In genomic region chr2:33811349-33811890, GRCm38 (mm10) we compare ENCODE assay signal across 19 mouse cellular contexts.
DNase-seq lines count a peak whose midpoint lies in the region; ATAC-seq lines count a peak whose summit lies in the region.
"Had no signal": no experiment of that assay in that cellular context is flagged by ENCODE, and none has a peak within 500 bp of the region (broad histone marks: within the 10 kb centered on the region; RNA-seq: fewer than 3 reads in every experiment).

No protein-coding gene starts in this region.

- ATAC-seq in hindbrain, embryonic 12.5 days (ENCODE audit: low FRiP score), result peak; percentile 32; the same call in 1 of the 2 replicates
- no peak for ATAC-seq in hindbrain, embryonic 11.5 days (ENCODE audit: low FRiP score)
- ATAC-seq in hindbrain, embryonic 16.5 days, result 0 out of 2 replicates have a peak, but pooled peaks have one; percentile 12
- ATAC-seq in midbrain, embryonic 16.5 days, result 0 out of 2 replicates have a peak, but pooled peaks have one; percentile 11
- no peak for ATAC-seq in activated CD4-positive, CD25-positive, alpha-beta regulatory T cell, adult 4 months
- ATAC-seq: intestine, postnatal 0 days; liver, postnatal 0 days; Patski had no signal

- 44% methylated on average over 17 of the region's 17 CpGs for WGBS in hindbrain, embryonic 12.5 days
- 52% methylated on average over 17 of the region's 17 CpGs for WGBS in hindbrain, embryonic 11.5 days
- 76% methylated on average over 17 of the region's 17 CpGs for WGBS in embryonic facial prominence, embryonic 10.5 days
- 44% methylated on average over 17 of the region's 17 CpGs for WGBS in hindbrain, embryonic 16.5 days
- WGBS in midbrain, embryonic 16.5 days, result 56% methylated on average over 17 of the region's 17 CpGs

- no peak overlapping the region for H3K4me3 ChIP-seq in hindbrain, embryonic 12.5 days
- H3K4me3 ChIP-seq in hindbrain, embryonic 11.5 days (ENCODE audit: low read depth, low read length), result no peak overlapping the region
- no peak overlapping the region for H3K4me3 ChIP-seq in embryonic facial prominence, embryonic 10.5 days
- H3K4me3 ChIP-seq in hindbrain, embryonic 16.5 days (ENCODE audit: low read length), result no peak overlapping the region
- H3K4me3 ChIP-seq in midbrain, embryonic 16.5 days (ENCODE audit: low read depth, low read length), result no peak overlapping the region

- H3K9ac ChIP-seq in hindbrain, embryonic 12.5 days, result no peak overlapping the region
- H3K9ac ChIP-seq in hindbrain, embryonic 11.5 days (ENCODE audit: low read depth, low read length), result no peak overlapping the region
- H3K9ac ChIP-seq in hindbrain, embryonic 16.5 days (ENCODE audit: low read depth, low read length), result no peak overlapping the region
- no peak overlapping the region for H3K9ac ChIP-seq in midbrain, embryonic 16.5 days (ENCODE audit: low read depth, low read length)
- H3K9ac ChIP-seq: liver, postnatal 0 days had no signal

- no peak for DNase-seq in hindbrain, embryonic 11.5 days (ENCODE audit: low spot score)
- DNase-seq in embryonic facial prominence, embryonic 10.5 days (ENCODE audit: low spot score), result no peak
- no peak for DNase-seq in cerebellum, postnatal 36 days
- DNase-seq: B cell, adult 2 months; cerebellum, adult 11-12 months; gastrocnemius, postnatal 36 days; heart, postnatal 36 days; kidney, postnatal 10 days; liver, postnatal 0 days; lung, postnatal 4 days; right cerebral cortex, postnatal 14 days; thymus, postnatal 36 days had no signal

- H3K36me3 ChIP-seq in hindbrain, embryonic 12.5 days, result 0 out of 2 replicates have a peak, but pooled peaks cover 6% of the 10 kb centered on the region
- no peaks in the 10 kb centered on the region for H3K36me3 ChIP-seq in hindbrain, embryonic 11.5 days (ENCODE audit: control insufficient read depth, insufficient read depth, low read length)
- no peaks in the 10 kb centered on the region; the same call in 1 of the 2 replicates for H3K36me3 ChIP-seq in embryonic facial prominence, embryonic 10.5 days (replicated peaks)
- no peaks in the 10 kb centered on the region for H3K36me3 ChIP-seq in hindbrain, embryonic 16.5 days (ENCODE audit: control insufficient read depth, insufficient read depth, low read length)
- H3K36me3 ChIP-seq in midbrain, embryonic 16.5 days (ENCODE audit: control insufficient read depth, insufficient read depth, low read length), result no peaks in the 10 kb centered on the region

- no peaks in the 10 kb centered on the region for H3K9me3 ChIP-seq in hindbrain, embryonic 12.5 days (replicated peaks)
- no peaks in the 10 kb centered on the region for H3K9me3 ChIP-seq in hindbrain, embryonic 11.5 days (ENCODE audit: control insufficient read depth, low read length)
- H3K9me3 ChIP-seq in embryonic facial prominence, embryonic 10.5 days, result no peaks in the 10 kb centered on the region
- no peaks in the 10 kb centered on the region for H3K9me3 ChIP-seq in hindbrain, embryonic 16.5 days (ENCODE audit: control insufficient read depth, low read length)
- H3K9me3 ChIP-seq in midbrain, embryonic 16.5 days (replicated peaks; ENCODE audit: control insufficient read depth, low read length, poor library complexity, severe bottlenecking), result no peaks in the 10 kb centered on the region

- H3K27me3 ChIP-seq in hindbrain, embryonic 12.5 days, result no peaks in the 10 kb centered on the region
- no peaks in the 10 kb centered on the region for H3K27me3 ChIP-seq in hindbrain, embryonic 11.5 days (ENCODE audit: control insufficient read depth, insufficient read depth, low read length)
- no peaks in the 10 kb centered on the region for H3K27me3 ChIP-seq in embryonic facial prominence, embryonic 10.5 days (replicated peaks; ENCODE audit: low read depth, poor library complexity, severe bottlenecking)
- no peaks in the 10 kb centered on the region for H3K27me3 ChIP-seq in hindbrain, embryonic 16.5 days (replicated peaks; ENCODE audit: control insufficient read depth, insufficient read depth, low read length)
- H3K27me3 ChIP-seq in midbrain, embryonic 16.5 days (ENCODE audit: control insufficient read depth, insufficient read depth, low read depth, low read length), result no peaks in the 10 kb centered on the region
- H3K27me3 ChIP-seq: Patski had no signal

- H3K4me2 ChIP-seq in hindbrain, embryonic 12.5 days (replicated peaks), result no peak overlapping the region
- H3K4me2 ChIP-seq in hindbrain, embryonic 11.5 days (replicated peaks; ENCODE audit: low read depth, low read length), result no peak overlapping the region
- H3K4me2 ChIP-seq in hindbrain, embryonic 16.5 days (ENCODE audit: low read length), result no peak overlapping the region
- H3K4me2 ChIP-seq in midbrain, embryonic 16.5 days (ENCODE audit: low read length), result no peak overlapping the region
- H3K4me2 ChIP-seq: heart, embryonic 11.5 days had no signal

- peaks cover 70% of the 10 kb centered on the region for H3K4me1 ChIP-seq in hindbrain, embryonic 12.5 days
- peaks cover 8% of the 10 kb centered on the region for H3K4me1 ChIP-seq in hindbrain, embryonic 11.5 days (replicated peaks; ENCODE audit: control insufficient read depth, insufficient read depth, low read length)
- peaks cover 61% of the 10 kb centered on the region for H3K4me1 ChIP-seq in embryonic facial prominence, embryonic 10.5 days
- H3K4me1 ChIP-seq in hindbrain, embryonic 16.5 days (ENCODE audit: control insufficient read depth, insufficient read depth, low read depth, low read length), result peaks cover 36% of the 10 kb centered on the region
- H3K4me1 ChIP-seq in midbrain, embryonic 16.5 days (ENCODE audit: control insufficient read depth, insufficient read depth, low read length), result peaks cover 46% of the 10 kb centered on the region

- peak overlapping the region; percentile 30; the same call in 1 of the 2 replicates for H3K27ac ChIP-seq in hindbrain, embryonic 12.5 days
- no peak overlapping the region for H3K27ac ChIP-seq in hindbrain, embryonic 11.5 days (ENCODE audit: low read depth, low read length)
- 0 out of 2 replicates have a peak overlapping the region, but pooled peaks have one; percentile 26 for H3K27ac ChIP-seq in embryonic facial prominence, embryonic 10.5 days (replicated peaks)
- H3K27ac ChIP-seq in hindbrain, embryonic 16.5 days (ENCODE audit: low read depth, low read length), result no peak overlapping the region
- H3K27ac ChIP-seq in midbrain, embryonic 16.5 days (ENCODE audit: low read length), result 0 out of 2 replicates have a peak overlapping the region, but pooled peaks have one; percentile 14

Comparison
In these comparisons a context has a peak if more than half of its experiments do, and no peak if none do; other contexts are left out.
1. ATAC-seq: peak in hindbrain, embryonic 12.5 days (single experiment), hindbrain, embryonic 16.5 days (single experiment) and midbrain, embryonic 16.5 days (single experiment); none in hindbrain, embryonic 11.5 days (single experiment) and activated CD4-positive, CD25-positive, alpha-beta regulatory T cell, adult 4 months (single experiment).
2. H3K27ac ChIP-seq: peak in hindbrain, embryonic 12.5 days (single experiment), embryonic facial prominence, embryonic 10.5 days (single experiment) and midbrain, embryonic 16.5 days (single experiment); none in hindbrain, embryonic 11.5 days (single experiment) and hindbrain, embryonic 16.5 days (single experiment).